Mouse (Mus musculus) CD4-positive naive resting alpha-beta T cell, adult 57 days (primary cell): ENCODE results near the gene Crnkl1. TPM values are rescaled to one million over a fixed set of nuclear protein-coding genes. Genes with fewer than 3 reads are reported as not detected.

Experiments
- total RNA-seq: library from RNA; stranded (reverse); gene quantifications from one replicate; pipeline ENCODE4 v1.2.4, GENCODE M21; 2023

The Crnkl1 gene
- 46.9 TPM for total RNA-seq

GRCm38 (mm10) chr2:145934339-145935231 is at the start of gene Crnkl1, which contains the start of gene Cfap61:
Crnkl1 (minus strand) TSS chr2:145935014.
Cfap61 (plus strand) TSS chr2:145934784.

GRCm38 (mm10) chr2:145901861-145902260 is 33.0 kb downstream of the Crnkl1 start, which contains the start of gene Naa20:
Naa20 (plus strand) TSS chr2:145902099.

Other genes starting within 250 kb of the Crnkl1 start
- 30.3 TPM for gene Naa20, start 32.9 kb downstream of the Crnkl1 start, total RNA-seq
- not detected for gene Cfap61, start 230 bp downstream of the Crnkl1 start, total RNA-seq